Mouse (Mus musculus): ENCODE measurements around the gene Stac. TPM values are rescaled to one million over a fixed set of nuclear protein-coding genes. Genes with fewer than 3 reads are reported as not detected.

The Stac gene
- polyA plus RNA-seq, 1 experiment from 2014 or later: 0.17 TPM

DNA sequence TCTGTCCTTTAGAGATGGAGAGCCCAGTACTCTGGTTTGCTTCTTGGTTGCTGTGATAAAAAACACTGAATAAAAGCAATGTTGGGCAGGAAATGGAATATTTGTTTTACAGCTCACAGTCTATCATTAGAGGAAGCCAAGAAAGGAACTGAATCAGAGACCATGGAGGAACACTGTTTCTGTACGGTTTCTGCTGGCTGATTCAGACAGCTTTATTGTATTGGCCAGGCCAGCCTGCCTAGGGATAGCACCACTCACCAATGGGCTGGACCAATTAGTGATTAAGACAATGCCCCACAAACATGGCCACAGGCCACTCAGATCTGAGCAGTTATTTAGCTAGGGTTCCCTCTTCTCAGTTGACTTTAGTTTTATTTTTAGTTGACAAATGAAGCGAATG, 6.0 kb downstream of the Stac start:
- Histone ChIP-seq H3K27me3 (replicated peaks) (peaks cover 9% of the 10 kb centered on the region), H3K9me3 (replicated peaks) (no peaks in the 10 kb centered on the region)
- ATAC-seq: no peak

DNA sequence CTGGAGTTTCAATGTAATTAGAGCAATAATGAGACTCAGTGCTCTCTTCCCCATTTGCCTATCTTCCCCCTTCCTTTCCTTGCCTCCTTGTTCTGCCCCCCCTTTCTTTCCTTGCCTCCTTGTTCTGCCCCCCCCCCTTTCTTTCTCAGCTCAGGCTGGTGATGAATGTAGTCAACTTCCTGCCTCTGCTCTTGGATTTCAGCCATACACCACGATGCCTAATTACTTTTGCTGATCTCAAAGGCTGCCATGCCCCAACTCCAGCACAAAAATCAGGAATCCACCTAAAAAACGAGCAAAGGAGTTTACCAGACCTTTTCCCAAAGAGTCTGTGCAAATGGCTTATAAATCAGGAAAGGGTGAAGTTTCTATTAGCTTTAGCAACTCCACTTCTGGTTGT, 10.6 kb downstream of the Stac start:
- ATAC-seq: no peak
- no peak overlapping the region for H3K4me2 ChIP-seq
- 21% methylated on average over 2 of the region's 2 CpGs for WGBS (ENCODE audit: insufficient replicate concordance)
- no peak overlapping the region for H3K9ac ChIP-seq
- H3K9me3 ChIP-seq (replicated peaks): no peaks in the 10 kb centered on the region
- H3K36me3 ChIP-seq: no peaks in the 10 kb centered on the region
- no peak overlapping the region for H3K27ac ChIP-seq
- H3K4me1 ChIP-seq: no peaks in the 10 kb centered on the region
- no peaks in the 10 kb centered on the region for H3K27me3 ChIP-seq (replicated peaks)
- no peak overlapping the region for H3K4me3 ChIP-seq

More for the DNA sequence above, 6.0 kb downstream of the Stac start:
- H3K27ac ChIP-seq: no peak overlapping the region
- WGBS (ENCODE audit: insufficient replicate concordance): 52% methylated on average over 2 of the region's 2 CpGs
- no peak overlapping the region for H3K4me3 ChIP-seq
- H3K36me3 ChIP-seq: no peaks in the 10 kb centered on the region
- H3K4me2 ChIP-seq: no peak overlapping the region
- H3K9ac ChIP-seq: no peak overlapping the region
- no peaks in the 10 kb centered on the region for H3K4me1 ChIP-seq

DNA sequence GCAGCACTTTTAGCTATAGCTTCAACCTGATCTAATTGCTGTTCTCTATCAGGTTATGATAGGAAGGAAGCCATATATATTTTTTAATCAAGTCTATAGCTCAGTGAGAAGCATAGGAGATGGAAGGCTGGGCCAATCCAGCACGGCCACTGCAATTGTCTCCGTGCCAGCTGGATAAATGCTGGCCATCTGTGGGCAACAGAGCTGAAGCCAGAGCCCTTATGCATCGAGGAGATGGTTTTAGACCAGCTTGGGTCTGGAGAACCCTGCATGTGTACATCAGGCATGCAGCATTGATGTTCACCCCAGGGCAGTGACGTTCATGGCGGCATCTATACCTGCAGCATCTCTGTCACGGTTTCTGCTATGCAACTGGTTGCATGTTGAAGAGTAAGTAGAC, 20.3 kb downstream of the Stac start:
- no peak overlapping the region for H3K27ac ChIP-seq
- H3K4me3 ChIP-seq: no peak overlapping the region
- ATAC-seq: no peak
- 65% methylated on average over 6 of the region's 6 CpGs for WGBS (ENCODE audit: insufficient replicate concordance)
- H3K9ac ChIP-seq: no peak overlapping the region
- H3K9me3 ChIP-seq (replicated peaks): no peaks in the 10 kb centered on the region
- H3K4me2 ChIP-seq: no peak overlapping the region
- H3K27me3 ChIP-seq (replicated peaks): no peaks in the 10 kb centered on the region
- no peaks in the 10 kb centered on the region for H3K4me1 ChIP-seq
- no peaks in the 10 kb centered on the region for H3K36me3 ChIP-seq

DNA sequence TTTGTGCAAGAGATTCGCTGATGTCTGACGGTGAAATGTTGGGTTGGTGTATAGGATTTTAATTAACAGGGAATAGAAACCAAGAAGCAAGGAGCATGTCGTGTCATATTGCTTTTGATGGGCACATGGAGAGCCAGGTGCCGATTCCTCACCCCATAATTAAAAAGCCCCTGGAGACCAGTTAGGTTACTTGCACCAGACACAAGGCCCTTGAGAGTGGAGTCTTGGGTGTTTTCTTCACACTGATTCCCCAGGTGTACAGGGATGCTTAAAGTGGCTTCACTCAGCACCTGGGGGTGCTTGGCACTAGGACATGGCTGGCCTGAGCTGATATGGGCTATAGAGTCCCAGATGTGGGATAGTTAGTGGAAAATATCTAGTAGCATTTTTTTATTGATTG, 35.1 kb downstream of the Stac start:
- 77% methylated on average over 4 of the region's 4 CpGs for WGBS (ENCODE audit: insufficient replicate concordance)
- ATAC-seq: no peak

DNA sequence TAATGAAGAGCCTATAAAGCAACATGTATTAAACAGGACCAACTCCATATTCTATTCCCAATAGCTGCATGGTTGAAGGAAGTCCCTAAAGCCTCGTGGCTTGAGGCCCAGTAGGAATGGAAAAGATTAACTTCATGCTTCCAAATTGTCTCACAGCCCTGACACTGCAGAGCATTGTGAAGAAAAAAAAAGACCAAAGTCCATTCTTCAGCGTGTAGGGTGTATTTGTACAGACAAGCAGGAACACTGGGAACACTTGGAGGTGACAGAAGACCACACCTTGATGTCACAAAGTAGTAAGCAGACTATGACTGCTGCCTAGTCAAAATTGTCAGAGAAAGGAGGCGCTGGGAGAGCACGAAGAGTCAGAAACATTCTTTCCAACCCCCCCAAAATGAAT, 45.9 kb downstream of the Stac start:
- H3K27me3 ChIP-seq (replicated peaks): no peaks in the 10 kb centered on the region
- no peak overlapping the region for H3K9ac ChIP-seq
- no peak overlapping the region for H3K4me2 ChIP-seq
- 0 out of 2 replicates have a peak, but pooled peaks cover 2% of the 10 kb centered on the region for H3K9me3 ChIP-seq (replicated peaks)
- no peak overlapping the region for H3K4me3 ChIP-seq
- ATAC-seq: no peak
- no peaks in the 10 kb centered on the region for H3K4me1 ChIP-seq
- H3K27ac ChIP-seq: no peak overlapping the region
- H3K36me3 ChIP-seq: no peaks in the 10 kb centered on the region
- 52% methylated on average over 4 of the region's 4 CpGs for WGBS (ENCODE audit: insufficient replicate concordance)

More for the DNA sequence above, 35.1 kb downstream of the Stac start:
- H3K27ac ChIP-seq: no peak overlapping the region
- H3K9me3 ChIP-seq (replicated peaks): no peaks in the 10 kb centered on the region
- H3K4me1 ChIP-seq: no peaks in the 10 kb centered on the region
- no peak overlapping the region for H3K4me2 ChIP-seq
- no peaks in the 10 kb centered on the region for H3K27me3 ChIP-seq (replicated peaks)
- H3K36me3 ChIP-seq: no peaks in the 10 kb centered on the region
- H3K9ac ChIP-seq: no peak overlapping the region
- no peak overlapping the region for H3K4me3 ChIP-seq

DNA sequence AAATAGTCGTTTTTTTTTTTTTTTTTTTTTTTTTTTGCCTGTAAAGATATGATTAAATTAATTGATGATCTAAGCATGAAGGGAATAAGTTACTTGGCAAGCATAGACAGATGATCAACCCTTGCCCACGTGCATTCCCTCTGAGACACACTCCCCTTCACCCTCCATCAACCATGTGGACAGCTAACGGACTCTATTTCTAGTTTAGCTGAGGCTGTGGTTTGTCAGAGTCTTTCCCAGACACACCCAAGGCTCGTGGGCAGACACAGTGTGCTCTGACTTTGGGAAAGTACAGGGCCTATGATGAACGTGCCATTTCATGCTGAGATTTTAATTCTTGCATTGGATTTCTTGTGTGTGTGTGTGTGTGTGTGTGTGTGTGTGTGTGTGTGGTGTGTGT, 46.8 kb downstream of the Stac start:
- H3K27ac ChIP-seq: no peak overlapping the region
- WGBS (ENCODE audit: insufficient replicate concordance): 39% methylated on average over 5 of the region's 5 CpGs
- H3K9ac ChIP-seq: no peak overlapping the region
- H3K9me3 ChIP-seq (replicated peaks): 0 out of 2 replicates have a peak, but pooled peaks cover 2% of the 10 kb centered on the region
- H3K27me3 ChIP-seq (replicated peaks): no peaks in the 10 kb centered on the region
- ATAC-seq: no peak
- H3K36me3 ChIP-seq: no peaks in the 10 kb centered on the region
- no peaks in the 10 kb centered on the region for H3K4me1 ChIP-seq
- H3K4me3 ChIP-seq: no peak overlapping the region
- no peak overlapping the region for H3K4me2 ChIP-seq

DNA sequence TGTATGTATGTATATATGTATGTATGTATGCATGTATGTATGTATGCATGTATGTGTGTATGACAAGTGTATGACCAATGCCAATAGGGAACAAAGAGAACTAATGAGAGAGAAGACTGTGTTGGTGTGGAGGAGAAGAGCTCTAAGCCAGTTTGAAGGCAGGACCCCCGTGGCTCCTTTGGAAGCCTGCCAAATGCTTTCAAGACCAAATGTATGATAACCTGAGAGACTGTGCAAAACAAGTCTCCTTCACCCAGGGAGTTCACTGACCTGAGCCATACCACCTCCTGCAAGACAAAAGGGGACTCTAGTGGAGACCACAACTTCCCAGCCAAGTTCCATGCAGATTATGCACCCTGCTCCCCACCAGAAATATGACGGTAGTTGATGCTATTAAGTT, 52.5 kb downstream of the Stac start:
- Histone ChIP-seq H3K4me1 (no peaks in the 10 kb centered on the region), H3K36me3 (no peaks in the 10 kb centered on the region), H3K27me3 (replicated peaks) (no peaks in the 10 kb centered on the region), H3K27ac (no peak overlapping the region), H3K9me3 (replicated peaks) (0 out of 2 replicates have a peak, but pooled peaks cover 2% of the 10 kb centered on the region), H3K9ac (no peak overlapping the region), H3K4me3 (no peak overlapping the region), H3K4me2 (no peak overlapping the region)
- WGBS (ENCODE audit: insufficient replicate concordance): 44% methylated on average over 2 of the region's 2 CpGs
- no peak for ATAC-seq

DNA sequence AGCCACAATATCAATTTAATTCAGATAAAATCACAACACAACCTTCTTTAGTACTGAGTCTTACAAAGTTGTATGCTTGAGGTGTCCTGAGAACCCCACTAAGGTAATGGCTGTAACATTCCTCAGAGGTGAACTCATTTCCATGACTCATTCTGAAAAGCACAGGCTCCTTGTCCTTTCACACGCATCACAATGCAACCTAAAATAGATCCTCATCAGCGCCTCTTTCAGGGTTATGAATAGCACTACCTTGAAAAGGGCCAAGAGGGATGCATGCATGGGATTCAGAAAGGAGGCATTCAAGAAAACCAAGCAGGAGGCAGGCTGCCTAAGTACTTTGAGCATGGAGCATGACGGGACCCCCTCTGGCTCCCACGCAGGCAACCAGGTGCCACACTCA, 57.3 kb downstream of the Stac start:
- no peaks in the 10 kb centered on the region for H3K4me1 ChIP-seq
- H3K9me3 ChIP-seq (replicated peaks): no peaks in the 10 kb centered on the region
- 55% methylated on average over 4 of the region's 4 CpGs for WGBS (ENCODE audit: insufficient replicate concordance)

DNA sequence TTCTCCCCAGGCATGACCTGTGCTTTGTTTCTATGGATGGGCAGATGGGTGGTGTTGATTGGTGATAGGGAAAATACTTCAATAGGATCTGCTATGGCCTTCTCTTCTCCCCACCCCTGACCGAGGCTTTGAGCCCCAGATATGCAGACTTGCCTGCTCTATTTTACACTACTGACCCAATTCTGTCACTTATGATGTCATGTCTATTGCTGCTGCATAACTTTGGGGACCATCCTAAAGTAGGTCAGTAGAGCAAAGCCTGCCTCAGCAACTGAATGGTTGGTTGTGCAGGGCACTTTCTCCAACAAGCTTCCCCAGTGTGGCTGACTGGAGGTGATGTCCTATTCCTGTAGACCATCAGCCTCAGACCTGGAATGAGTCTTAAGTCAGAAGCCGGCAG, 69.0 kb downstream of the Stac start:
- WGBS (ENCODE audit: insufficient replicate concordance): 54% methylated on average over 2 of the region's 2 CpGs
- Histone ChIP-seq H3K9me3 (replicated peaks) (no peaks in the 10 kb centered on the region), H3K9ac (no peak overlapping the region), H3K27me3 (replicated peaks) (no peaks in the 10 kb centered on the region), H3K4me3 (no peak overlapping the region), H3K4me2 (no peak overlapping the region), H3K36me3 (no peaks in the 10 kb centered on the region), H3K27ac (no peak overlapping the region), H3K4me1 (no peaks in the 10 kb centered on the region)
- no peak for ATAC-seq

More for the DNA sequence above, 57.3 kb downstream of the Stac start:
- Histone ChIP-seq H3K36me3 (no peaks in the 10 kb centered on the region), H3K4me3 (no peak overlapping the region), H3K27me3 (replicated peaks) (no peaks in the 10 kb centered on the region), H3K27ac (no peak overlapping the region), H3K4me2 (no peak overlapping the region), H3K9ac (no peak overlapping the region)
- no peak for ATAC-seq

DNA sequence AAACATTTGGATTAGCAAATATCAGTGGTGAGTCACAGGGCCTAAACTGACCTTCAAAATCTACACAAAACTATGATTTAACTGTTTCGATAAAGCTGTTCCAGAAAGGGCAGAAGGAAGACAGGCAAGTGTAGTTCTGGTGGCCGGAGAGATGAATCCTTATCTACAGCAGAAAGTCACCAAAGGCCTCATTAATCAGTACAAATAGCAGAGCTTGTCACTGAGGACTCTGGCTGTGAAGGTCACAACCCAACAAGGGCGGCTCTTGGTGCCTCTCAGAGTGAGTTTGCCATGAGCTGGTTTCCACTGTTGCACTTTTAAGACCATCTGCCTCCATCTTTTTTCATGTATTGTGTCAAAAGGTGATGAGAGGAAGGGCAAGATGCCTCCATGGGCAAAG, 78.8 kb downstream of the Stac start:
- H3K27me3 ChIP-seq (replicated peaks): no peaks in the 10 kb centered on the region
- no peak overlapping the region for H3K4me2 ChIP-seq
- no peak overlapping the region for H3K4me3 ChIP-seq
- no peaks in the 10 kb centered on the region for H3K9me3 ChIP-seq (replicated peaks)
- H3K9ac ChIP-seq: no peak overlapping the region
- no peak overlapping the region for H3K27ac ChIP-seq
- H3K4me1 ChIP-seq: no peaks in the 10 kb centered on the region
- H3K36me3 ChIP-seq: no peaks in the 10 kb centered on the region
- WGBS (ENCODE audit: insufficient replicate concordance): 37% methylated on average over 3 of the region's 3 CpGs
- no peak for ATAC-seq

DNA sequence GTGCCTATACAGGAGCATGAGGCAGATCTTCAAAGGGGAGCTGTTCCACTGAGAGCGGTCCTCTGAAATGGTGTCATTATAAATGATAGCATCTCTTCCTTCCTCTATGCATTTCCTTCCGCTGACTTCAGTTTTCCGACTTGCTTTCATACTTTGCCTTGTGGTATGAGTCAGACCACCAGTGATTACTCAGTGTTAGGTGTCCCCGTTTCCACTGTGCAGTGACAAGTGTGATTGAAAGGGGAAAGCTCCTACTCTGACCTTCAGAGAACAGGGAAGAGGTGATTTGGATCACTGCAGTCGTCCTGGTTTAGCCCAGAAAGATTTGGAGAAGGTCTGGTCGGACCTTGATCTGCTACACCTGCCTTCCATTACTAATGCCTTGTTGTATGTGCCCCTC, 81.4 kb downstream of the Stac start:
- Histone ChIP-seq H3K9ac (no peak overlapping the region), H3K27me3 (replicated peaks) (no peaks in the 10 kb centered on the region), H3K27ac (no peak overlapping the region), H3K4me2 (no peak overlapping the region), H3K36me3 (no peaks in the 10 kb centered on the region), H3K9me3 (replicated peaks) (no peaks in the 10 kb centered on the region), H3K4me1 (no peaks in the 10 kb centered on the region), H3K4me3 (no peak overlapping the region)
- ATAC-seq: no peak
- WGBS (ENCODE audit: insufficient replicate concordance): 26% methylated on average over 6 of the region's 6 CpGs

DNA sequence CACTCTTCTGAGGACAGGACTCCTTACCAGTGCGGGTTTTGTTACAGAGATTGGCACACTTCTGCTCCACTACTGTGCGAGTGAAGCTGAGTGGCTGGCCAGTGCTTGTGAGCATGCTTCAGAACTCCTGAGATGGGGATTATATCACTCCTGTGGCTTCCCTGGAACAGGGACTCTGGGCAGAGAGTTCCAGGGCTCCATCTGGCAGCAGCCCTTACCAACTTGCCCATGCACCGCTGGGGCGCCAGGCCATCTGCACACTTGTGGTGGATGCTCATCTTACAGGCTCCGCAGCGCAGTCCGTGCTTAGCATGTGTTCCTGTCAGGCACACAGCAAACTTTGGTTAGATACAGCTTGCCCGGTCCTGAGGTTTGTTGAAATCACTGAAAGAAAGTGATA, 83.5 kb downstream of the Stac start:
- H3K4me1 ChIP-seq: no peaks in the 10 kb centered on the region
- H3K9me3 ChIP-seq (replicated peaks): no peaks in the 10 kb centered on the region
- no peak overlapping the region for H3K4me2 ChIP-seq
- H3K9ac ChIP-seq: no peak overlapping the region
- no peak overlapping the region for H3K4me3 ChIP-seq
- WGBS (ENCODE audit: insufficient replicate concordance): 78% methylated on average over 8 of the region's 8 CpGs
- ATAC-seq: no peak
- H3K36me3 ChIP-seq: no peaks in the 10 kb centered on the region
- H3K27me3 ChIP-seq (replicated peaks): no peaks in the 10 kb centered on the region
- H3K27ac ChIP-seq: no peak overlapping the region

DNA sequence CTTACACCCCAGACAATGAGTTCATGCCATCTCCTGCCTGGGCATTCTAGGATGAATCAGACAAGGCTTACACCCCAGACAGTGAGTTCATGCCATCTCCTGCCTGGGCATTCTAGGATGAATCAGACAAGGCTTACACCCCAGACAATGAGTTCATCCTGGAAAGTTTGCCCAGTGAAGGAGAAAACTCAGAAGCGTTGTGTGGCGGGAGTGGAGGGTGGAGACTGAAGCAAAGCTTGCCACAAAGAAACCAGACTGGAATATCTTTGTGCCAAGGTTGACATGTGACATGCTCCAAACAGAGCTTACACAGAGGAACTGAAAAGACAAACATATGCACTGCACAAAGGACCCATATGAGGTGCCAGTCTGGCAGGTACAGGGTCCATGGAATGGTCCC, 102.6 kb downstream of the Stac start:
- H3K27ac ChIP-seq: no peak overlapping the region
- no peaks in the 10 kb centered on the region for H3K36me3 ChIP-seq
- no peaks in the 10 kb centered on the region for H3K9me3 ChIP-seq (replicated peaks)
- no peak overlapping the region for H3K4me3 ChIP-seq
- no peaks in the 10 kb centered on the region for H3K27me3 ChIP-seq (replicated peaks)
- no peak overlapping the region for H3K9ac ChIP-seq
- H3K4me2 ChIP-seq: no peak overlapping the region
- no peaks in the 10 kb centered on the region for H3K4me1 ChIP-seq
- no peak for ATAC-seq
- WGBS (ENCODE audit: insufficient replicate concordance): 81% methylated on average over 2 of the region's 2 CpGs

Measured in liver, embryonic 12.5 days (tissue).